Mouse (Mus musculus) kidney, embryonic 15.5 days (tissue): Measurements from ENCODE around the gene C1rl. TPM values are rescaled to one million over a fixed set of nuclear protein-coding genes. Genes with fewer than 3 reads are reported as not detected.
"Not testable (repeated sequence)": the region's sequence is repeated elsewhere in the genome, so short reads cannot be mapped to it uniquely, and the experiment has no call there.

Source experiments
- ATAC-seq: fragments of 200-750 bp; cut with Nextera tagmentation; replicated peaks from 2 replicates; pipeline ENCODE4 v1.8.0; 2017; ENCODE audit warnings: moderate TSS enrichment; ENCODE audit not compliant: low FRiP score
- H3K27ac ChIP-seq: fragments of 300-500 bp; sonication (generic); 2 replicates; pipeline ENCODE4 v1.5.1; 2015; ENCODE audit warnings: mild to moderate bottlenecking, inconsistent platforms
- H3K27me3 ChIP-seq: fragments of 300-500 bp; sonication (generic); 2 replicates; pipeline ENCODE4 v1.6.1; 2015; ENCODE audit warnings: inconsistent platforms
- H3K36me3 ChIP-seq: fragments of 300-500 bp; sonication (generic); 2 replicates; pipeline ENCODE4 v1.6.1; 2015; ENCODE audit warnings: inconsistent platforms
- H3K4me1 ChIP-seq: fragments of 300-500 bp; sonication (generic); 2 replicates; pipeline ENCODE4 v1.6.1; 2015; ENCODE audit warnings: inconsistent platforms
- H3K4me2 ChIP-seq: fragments of 300-500 bp; sonication (generic); 2 replicates; pipeline ENCODE4 v1.6.1; 2015; ENCODE audit warnings: moderate library complexity, mild to moderate bottlenecking, inconsistent platforms
- H3K4me3 ChIP-seq: fragments of 300-500 bp; sonication (generic); replicated peaks from 2 replicates; pipeline ENCODE4 v1.5.1; 2015; ENCODE audit warnings: mild to moderate bottlenecking, inconsistent platforms
- H3K9ac ChIP-seq: fragments of 300-500 bp; sonication (generic); 2 replicates; pipeline ENCODE4 v1.6.1; 2015; ENCODE audit warnings: mild to moderate bottlenecking, inconsistent platforms
- H3K9me3 ChIP-seq: fragments of 300-500 bp; sonication (generic); replicated peaks from 2 replicates; pipeline ENCODE4 v1.6.1; 2016; ENCODE audit warnings: inconsistent platforms
- WGBS: fragments of 180-500 bp; shearing (Covaris S2); methylation state at CpG from one replicate; pipeline ENCODE4 v1.1.7; 2015; ENCODE audit warnings: mixed read lengths; 5-methylcytosine and 5-hydroxymethylcytosine counted together
- polyA plus RNA-seq: library from polyadenylated mRNA; unstranded; fragments of >200 nt; fragmentation: Nextera tagmentation; extraction: Ambion mirVana; gene quantifications from 2 replicates; pipeline ENCODE4 v1.2.1, GENCODE M21; 2015

Gene C1rl
- polyA plus RNA-seq, 1 experiment from 2014 or later: 2.0 TPM

DNA sequence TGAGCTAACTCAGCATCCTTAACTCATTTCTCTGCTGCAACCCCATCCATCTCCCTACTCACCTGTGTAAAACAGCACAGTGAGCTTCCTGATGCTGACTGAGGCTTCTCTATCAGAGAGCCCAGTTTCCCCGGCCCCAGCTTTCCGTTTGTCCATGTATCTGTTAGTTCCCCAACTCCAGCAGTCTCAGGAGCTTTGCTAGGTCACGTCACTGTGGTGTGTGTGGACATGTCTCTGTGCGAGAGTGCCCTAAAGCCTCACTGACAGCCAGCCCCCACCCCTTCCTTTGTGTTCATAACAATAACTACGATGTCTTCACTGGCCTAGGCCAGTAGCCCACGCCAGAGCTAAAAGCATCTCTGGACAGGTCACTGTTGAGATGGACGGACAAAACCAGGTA lies 16.7 kb upstream of the C1rl start:
- H3K9ac ChIP-seq: no peak overlapping the region
- H3K27ac ChIP-seq: no peak overlapping the region
- 88% methylated on average over 7 of the region's 7 CpGs for WGBS
- no peaks in the 10 kb centered on the region for H3K27me3 ChIP-seq
- peaks cover 15% of the 10 kb centered on the region for H3K4me1 ChIP-seq
- no peak for ATAC-seq
- H3K4me2 ChIP-seq: no peak overlapping the region
- no peaks in the 10 kb centered on the region for H3K9me3 ChIP-seq
- H3K4me3 ChIP-seq: no peak overlapping the region
- no peaks in the 10 kb centered on the region for H3K36me3 ChIP-seq

DNA sequence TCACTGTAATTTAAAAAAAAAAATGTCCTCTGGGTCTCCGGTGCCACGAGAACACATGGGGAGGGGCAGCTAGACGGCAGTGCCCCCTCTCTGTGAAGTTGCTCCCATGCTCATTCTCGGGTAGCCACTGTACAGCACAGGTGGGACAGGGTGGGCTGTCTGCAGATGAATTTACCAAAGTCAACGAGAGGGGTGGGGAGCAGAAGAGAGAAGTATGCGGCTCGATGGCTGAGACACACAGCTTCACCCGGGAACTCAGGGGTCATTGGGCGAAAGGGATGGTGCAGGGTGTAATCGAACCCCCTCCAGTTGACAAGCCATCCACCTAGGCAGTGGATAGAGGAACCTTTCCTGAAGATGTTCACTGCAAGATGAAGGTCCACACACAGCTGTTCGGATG lies 16.1 kb upstream of the C1rl start:
- H3K27me3 ChIP-seq: no peaks in the 10 kb centered on the region
- WGBS: 79% methylated on average over 11 of the region's 11 CpGs
- H3K9me3 ChIP-seq: no peaks in the 10 kb centered on the region
- no peak for ATAC-seq
- no peaks in the 10 kb centered on the region for H3K36me3 ChIP-seq
- H3K27ac ChIP-seq: no peak overlapping the region
- no peak overlapping the region for H3K4me2 ChIP-seq
- peaks cover 15% of the 10 kb centered on the region for H3K4me1 ChIP-seq
- no peak overlapping the region for H3K9ac ChIP-seq
- no peak overlapping the region for H3K4me3 ChIP-seq

DNA sequence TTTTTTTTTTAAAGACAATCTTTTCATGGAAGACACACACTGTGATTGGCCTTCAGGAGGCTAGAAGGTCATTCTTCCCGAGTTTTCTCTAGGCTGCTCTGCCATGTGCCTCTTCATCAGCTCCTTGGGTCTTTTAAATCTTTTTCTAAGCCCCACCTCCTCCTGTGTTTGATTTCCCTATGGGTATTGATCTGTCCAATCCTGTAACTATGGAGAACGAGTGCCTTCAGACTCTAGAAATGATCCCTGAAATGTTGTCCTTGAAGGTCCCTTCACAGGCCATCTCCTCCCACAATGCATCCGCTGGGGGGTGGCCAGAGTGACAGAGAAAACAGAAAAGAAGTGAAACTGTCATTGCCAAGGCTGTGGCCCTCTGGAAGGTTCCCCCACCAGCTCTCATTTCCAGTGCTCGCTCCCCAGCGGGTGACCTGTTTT lies 15.7 kb upstream of the C1rl start:
- no peaks in the 10 kb centered on the region for H3K27me3 ChIP-seq
- no peak overlapping the region for H3K4me2 ChIP-seq
- H3K4me1 ChIP-seq: peaks cover 15% of the 10 kb centered on the region
- WGBS: 55% methylated on average over 5 of the region's 5 CpGs
- H3K9me3 ChIP-seq: no peaks in the 10 kb centered on the region
- no peaks in the 10 kb centered on the region for H3K36me3 ChIP-seq
- H3K9ac ChIP-seq: no peak overlapping the region
- no peak overlapping the region; the same call in 1 of the 2 replicates for H3K27ac ChIP-seq
- no peak overlapping the region for H3K4me3 ChIP-seq
- no peak for ATAC-seq

DNA sequence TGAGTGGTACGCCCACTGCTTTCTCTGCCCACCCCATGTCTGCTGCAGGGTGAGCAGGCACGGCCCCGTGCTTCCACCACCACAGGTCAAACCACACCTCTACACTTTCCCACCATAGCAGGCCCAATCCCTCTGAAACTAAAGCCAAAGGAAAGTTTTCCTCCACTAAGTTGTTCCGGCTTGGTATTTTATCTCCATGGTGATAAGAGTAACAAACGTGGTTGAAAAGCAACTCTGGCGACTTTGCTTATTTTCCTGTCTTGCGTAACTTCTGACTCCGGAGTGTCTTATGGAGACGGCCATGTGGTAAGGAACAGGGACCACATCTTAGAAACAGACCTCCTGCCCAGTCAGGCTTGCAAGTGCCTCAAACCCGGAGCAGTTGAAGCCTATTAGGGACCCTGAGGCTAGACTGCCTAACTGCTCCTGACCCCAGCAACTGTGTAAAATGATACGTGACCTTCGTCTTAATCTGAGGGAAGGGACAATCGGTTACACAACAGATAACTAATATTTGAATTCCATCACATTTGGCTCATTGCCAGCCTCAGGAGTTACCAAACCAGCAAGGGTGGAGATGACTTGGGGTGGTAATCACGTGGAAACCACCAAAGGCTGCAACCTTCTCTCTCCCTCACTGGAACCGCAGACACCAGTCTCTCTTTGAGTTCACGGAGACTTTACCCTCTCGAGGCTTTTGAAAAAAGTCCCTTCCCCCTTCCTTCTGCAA lies 14.8 kb upstream of the C1rl start:
- peaks cover 15% of the 10 kb centered on the region for H3K4me1 ChIP-seq
- no peaks in the 10 kb centered on the region for H3K36me3 ChIP-seq
- H3K9ac ChIP-seq: no peak overlapping the region
- 52% methylated on average over 17 of the region's 17 CpGs for WGBS
- no peak overlapping the region for H3K4me2 ChIP-seq
- no peaks in the 10 kb centered on the region for H3K27me3 ChIP-seq
- H3K4me3 ChIP-seq: no peak overlapping the region
- H3K27ac ChIP-seq: no peak overlapping the region
- ATAC-seq: no peak
- no peaks in the 10 kb centered on the region for H3K9me3 ChIP-seq

DNA sequence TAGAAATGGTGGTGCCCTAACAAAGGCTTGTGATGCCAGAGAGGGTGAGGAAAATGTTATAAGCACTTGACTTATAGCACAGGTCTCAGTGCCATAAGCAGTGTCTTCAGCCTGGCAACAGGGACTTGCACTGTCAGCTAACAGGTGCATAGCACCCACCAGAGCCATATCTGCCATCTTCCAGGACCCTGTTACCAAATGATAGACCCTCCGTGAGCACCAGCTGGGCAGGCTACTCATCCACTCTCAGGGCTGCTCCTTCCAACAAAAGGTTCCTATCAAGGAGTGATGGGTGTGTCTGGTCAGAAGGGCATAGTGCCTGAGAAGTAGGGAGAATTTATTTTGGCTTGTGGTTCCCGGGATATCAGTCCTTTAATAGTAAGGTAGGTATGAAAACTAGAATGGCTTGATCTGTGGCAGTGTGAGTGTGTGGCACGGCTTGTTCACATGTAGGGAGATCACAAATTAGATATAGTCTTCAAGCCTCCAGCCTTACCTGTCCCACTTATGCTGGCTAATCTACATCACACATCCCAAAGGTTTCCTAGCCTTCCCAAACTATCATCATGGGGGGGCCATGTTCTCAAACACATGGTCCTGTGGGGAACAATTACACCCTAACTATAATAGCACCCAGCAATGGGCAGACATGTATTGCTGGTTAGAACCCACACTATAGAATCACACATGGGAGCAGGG lies 13.9 kb upstream of the C1rl start:
- no peak for ATAC-seq
- no peaks in the 10 kb centered on the region for H3K27me3 ChIP-seq
- no peak overlapping the region for H3K27ac ChIP-seq
- no peak overlapping the region for H3K4me2 ChIP-seq
- WGBS: 83% methylated on average over 3 of the region's 3 CpGs
- H3K4me1 ChIP-seq: peaks cover 15% of the 10 kb centered on the region
- H3K9me3 ChIP-seq: no peaks in the 10 kb centered on the region
- no peak overlapping the region for H3K9ac ChIP-seq
- H3K36me3 ChIP-seq: no peaks in the 10 kb centered on the region
- H3K4me3 ChIP-seq: no peak overlapping the region

DNA sequence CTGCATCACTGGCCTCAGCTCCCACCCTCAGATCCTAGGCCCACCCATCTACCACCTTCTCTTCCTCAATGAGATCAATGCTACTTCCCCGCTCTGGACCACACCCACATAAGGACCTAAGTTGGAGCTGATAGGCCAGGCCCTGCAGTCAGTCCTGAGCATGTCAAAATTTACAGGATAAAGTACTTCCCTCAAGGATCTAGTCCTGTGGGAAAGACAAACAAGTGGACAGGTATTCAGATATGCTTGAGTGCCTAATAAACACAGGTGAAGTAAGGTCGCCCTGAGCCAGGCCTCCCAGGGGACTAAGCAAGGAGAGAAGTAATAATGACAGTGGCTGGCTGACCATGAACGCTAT lies 13.4 kb upstream of the C1rl start:
- no peak overlapping the region for H3K4me2 ChIP-seq
- H3K4me1 ChIP-seq: peaks cover 15% of the 10 kb centered on the region
- no peak overlapping the region for H3K27ac ChIP-seq
- WGBS: 87% methylated on average over 3 of the region's 3 CpGs
- H3K27me3 ChIP-seq: no peaks in the 10 kb centered on the region
- no peak for ATAC-seq
- no peaks in the 10 kb centered on the region for H3K36me3 ChIP-seq
- no peak overlapping the region for H3K4me3 ChIP-seq
- no peaks in the 10 kb centered on the region for H3K9me3 ChIP-seq
- no peak overlapping the region for H3K9ac ChIP-seq

DNA sequence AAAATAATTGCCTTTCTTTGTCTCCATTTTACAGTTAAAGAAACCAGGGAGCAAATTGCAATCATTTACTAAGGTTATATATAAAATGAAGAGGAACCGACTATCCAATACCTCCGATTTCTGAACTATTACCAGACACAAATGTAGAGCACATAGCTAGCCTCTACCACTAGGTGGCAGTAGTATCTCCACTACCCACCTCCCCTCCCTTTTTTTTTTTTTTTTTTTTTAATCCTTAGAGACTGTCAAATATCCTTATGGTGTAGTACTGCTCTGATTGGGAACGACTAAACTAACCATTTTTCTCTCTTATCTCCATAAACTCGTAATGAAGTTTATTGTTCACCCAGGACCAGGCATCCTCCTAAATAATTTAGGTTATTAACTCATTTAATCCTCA lies 12.6 kb upstream of the C1rl start:
- H3K9ac ChIP-seq: no peak overlapping the region
- H3K4me3 ChIP-seq: no peak overlapping the region
- no peaks in the 10 kb centered on the region for H3K9me3 ChIP-seq
- H3K36me3 ChIP-seq: no peaks in the 10 kb centered on the region
- H3K4me1 ChIP-seq: peaks cover 15% of the 10 kb centered on the region
- no peak overlapping the region for H3K4me2 ChIP-seq
- H3K27ac ChIP-seq: no peak overlapping the region
- WGBS: 58% methylated on average over 4 of the region's 4 CpGs
- no peak for ATAC-seq
- no peaks in the 10 kb centered on the region for H3K27me3 ChIP-seq

DNA sequence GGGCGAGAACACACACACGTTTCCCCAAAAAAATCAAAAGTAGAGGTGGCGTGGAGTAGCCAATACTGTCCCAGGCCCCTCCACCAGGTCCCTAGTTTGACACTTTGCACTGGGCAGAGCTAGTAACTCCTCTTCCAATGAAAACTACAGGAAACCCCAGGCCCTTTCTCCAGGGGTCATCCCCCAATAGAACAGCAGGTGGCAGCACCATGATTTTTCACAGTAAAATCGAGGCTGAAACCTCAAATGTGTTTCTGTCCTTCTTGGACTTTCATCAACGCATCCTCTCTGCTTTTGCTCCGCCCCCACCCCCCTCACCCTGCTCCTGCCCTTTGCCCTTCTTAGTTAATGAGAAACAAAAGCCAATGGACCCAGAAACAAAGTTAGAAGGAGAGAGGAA lies 11.3 kb upstream of the C1rl start:
- no peaks in the 10 kb centered on the region for H3K9me3 ChIP-seq
- H3K36me3 ChIP-seq: no peaks in the 10 kb centered on the region
- H3K4me2 ChIP-seq: 0 out of 2 replicates have a peak overlapping the region, but pooled peaks have one; percentile 17
- H3K27ac ChIP-seq: no peak overlapping the region
- no peaks in the 10 kb centered on the region for H3K27me3 ChIP-seq
- H3K9ac ChIP-seq: no peak overlapping the region
- peaks cover 15% of the 10 kb centered on the region for H3K4me1 ChIP-seq
- 27% methylated on average over 6 of the region's 6 CpGs for WGBS
- no peak overlapping the region for H3K4me3 ChIP-seq
- peak; percentile 61 for ATAC-seq

DNA sequence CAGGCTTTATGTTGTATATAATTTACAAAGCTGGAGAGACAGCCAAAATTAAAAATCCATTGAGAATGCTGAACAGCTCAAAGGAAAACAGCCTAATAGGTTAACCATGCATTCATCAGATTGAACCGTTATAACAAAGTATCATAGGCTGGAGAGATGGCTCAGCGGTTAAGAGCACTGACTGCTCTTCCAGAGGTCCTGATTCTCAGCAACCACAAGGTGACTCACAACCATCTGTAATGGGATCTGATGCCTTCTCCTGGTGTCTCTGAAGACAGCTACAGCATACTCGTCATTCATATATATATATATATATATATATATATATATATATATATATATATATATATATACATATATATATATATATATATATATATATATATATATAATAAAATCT lies 9.1 kb upstream of the C1rl start:
- H3K36me3 ChIP-seq, H3K4me2 ChIP-seq, ATAC-seq, H3K4me1 ChIP-seq, H3K27me3 ChIP-seq, H3K27ac ChIP-seq, H3K9ac ChIP-seq, H3K4me3 ChIP-seq, H3K9me3 ChIP-seq: not testable (repeated sequence)
- 87% methylated on average over 3 of the region's 3 CpGs for WGBS

DNA sequence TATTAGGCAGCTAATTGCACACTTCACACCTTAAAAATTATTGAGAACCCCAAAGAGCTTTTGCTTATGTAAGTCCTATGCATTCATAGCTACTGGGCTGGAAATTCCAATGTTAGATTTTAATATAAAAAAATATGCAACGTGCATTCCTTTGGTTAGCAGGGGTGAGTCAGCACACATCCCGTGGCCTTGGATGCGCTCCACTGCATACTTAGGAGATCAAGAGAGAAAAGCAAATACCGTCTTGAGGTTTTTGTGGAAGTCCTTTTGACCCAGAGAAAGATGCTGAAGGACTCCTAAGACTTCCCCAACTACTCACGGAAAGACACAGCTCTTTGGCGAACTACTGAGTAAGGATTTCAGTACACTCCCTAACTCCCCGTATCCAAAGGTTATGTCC lies 8.1 kb upstream of the C1rl start:
- 65% methylated on average over 7 of the region's 7 CpGs for WGBS
- Histone ChIP-seq H3K9ac (no peak overlapping the region), H3K27me3 (no peaks in the 10 kb centered on the region), H3K4me3 (no peak overlapping the region), H3K36me3 (no peaks in the 10 kb centered on the region), H3K4me1 (no peaks in the 10 kb centered on the region), H3K9me3 (no peaks in the 10 kb centered on the region), H3K27ac (peak overlapping the region; percentile 28; the same call in 1 of the 2 replicates), H3K4me2 (peak overlapping the region; percentile 42)
- 0 out of 2 replicates have a peak, but pooled peaks have one; percentile 16 for ATAC-seq

DNA sequence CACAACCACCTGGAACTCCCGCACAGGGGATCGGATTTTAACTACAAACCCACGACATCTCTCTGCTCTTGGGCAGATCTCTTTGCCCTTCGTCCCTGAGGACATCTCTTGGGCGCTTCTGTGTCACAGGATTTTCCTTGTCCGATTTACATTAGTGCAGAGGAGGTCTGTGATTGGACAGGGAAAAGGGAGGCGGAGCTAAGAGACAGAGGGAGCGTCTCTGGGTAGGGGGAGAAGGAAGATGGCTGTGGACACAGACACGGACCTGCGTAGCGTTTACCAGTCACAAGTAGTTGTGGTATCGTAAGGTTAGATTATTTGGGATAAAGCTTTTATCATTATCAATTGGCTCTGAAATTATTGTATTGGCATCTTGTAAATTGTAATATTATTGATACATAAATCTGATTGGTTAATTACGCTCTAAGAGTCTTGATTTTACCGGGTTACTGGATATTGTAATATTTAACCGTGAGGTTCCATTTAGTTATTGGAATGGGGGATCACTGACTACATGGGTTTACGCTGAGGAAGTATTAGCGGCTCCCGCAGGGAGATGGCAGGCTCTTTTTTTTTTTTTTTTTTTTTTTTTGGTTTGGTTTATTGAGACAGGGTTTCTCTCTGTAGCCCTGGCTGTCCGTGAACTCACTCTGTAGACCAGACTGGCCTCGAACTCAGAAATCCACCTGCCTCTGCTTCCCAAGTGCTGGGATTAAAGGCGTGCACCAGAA lies 7.3 kb upstream of the C1rl start:
- no peaks in the 10 kb centered on the region for H3K27me3 ChIP-seq
- H3K4me3 ChIP-seq: peak overlapping the region; percentile 14
- 36% methylated on average over 21 of the region's 21 CpGs for WGBS
- no peak overlapping the region for H3K9ac ChIP-seq
- no peaks in the 10 kb centered on the region for H3K4me1 ChIP-seq
- peak overlapping the region; percentile 28; the same call in 1 of the 2 replicates for H3K27ac ChIP-seq
- H3K4me2 ChIP-seq: peak overlapping the region; percentile 42
- peak; percentile 80 for ATAC-seq
- H3K9me3 ChIP-seq: no peaks in the 10 kb centered on the region
- H3K36me3 ChIP-seq: no peaks in the 10 kb centered on the region

DNA sequence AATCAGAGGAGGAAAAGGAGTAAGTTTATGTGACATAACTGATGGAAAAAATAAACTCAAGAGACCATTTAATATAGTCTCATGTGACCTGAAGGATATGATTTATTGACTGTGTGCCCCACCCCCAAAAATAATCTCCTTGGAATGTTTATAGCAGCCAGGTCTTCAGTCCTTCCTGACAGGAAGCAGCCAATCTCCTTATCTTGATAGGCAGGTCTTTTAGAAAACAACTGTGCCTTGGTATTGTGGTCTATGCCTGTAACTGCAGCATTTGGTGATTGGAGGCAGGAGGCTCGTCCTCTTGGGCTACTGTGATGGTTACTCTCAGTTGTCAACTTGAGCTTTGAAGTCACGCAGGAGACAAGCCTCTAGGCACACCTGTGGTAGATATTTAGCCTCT lies 5.4 kb upstream of the C1rl start:
- no peak for ATAC-seq
- H3K4me1 ChIP-seq: no peaks in the 10 kb centered on the region
- H3K9ac ChIP-seq: no peak overlapping the region
- no peaks in the 10 kb centered on the region for H3K27me3 ChIP-seq
- no peak overlapping the region for H3K27ac ChIP-seq
- no peak overlapping the region for H3K4me3 ChIP-seq
- WGBS: 59% methylated on average over 2 of the region's 2 CpGs
- H3K9me3 ChIP-seq: no peaks in the 10 kb centered on the region
- no peak overlapping the region for H3K4me2 ChIP-seq
- H3K36me3 ChIP-seq: no peaks in the 10 kb centered on the region
